ENCODE assay signal across 10 mouse cellular contexts in the genomic region with DNA sequence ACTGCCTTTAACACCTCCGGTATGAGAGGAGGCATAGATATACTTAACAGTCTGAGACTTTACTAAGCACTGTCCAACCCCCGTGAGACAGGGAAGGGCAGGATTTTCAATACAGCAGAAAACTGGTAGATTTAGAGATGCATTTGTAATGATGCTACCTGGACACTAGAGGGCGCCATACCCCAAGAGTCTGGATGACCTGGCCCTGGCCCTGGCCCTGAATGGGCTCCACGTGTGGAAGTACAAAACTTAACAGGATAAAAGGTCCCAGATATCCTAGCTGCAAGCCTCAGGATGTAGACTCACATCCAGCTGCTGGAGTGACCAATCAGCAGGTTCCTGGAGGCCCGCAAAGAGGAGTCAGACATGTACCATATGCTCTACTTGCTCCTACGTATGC.
DNase-seq lines count a peak whose midpoint lies in the region; ATAC-seq and TF ChIP-seq lines count a peak whose summit lies in the region.
"Had no signal": no experiment of that assay in that cellular context is flagged by ENCODE, and none has a peak within 500 bp of the region (broad histone marks: within the 10 kb centered on the region; RNA-seq: fewer than 3 reads in every experiment).

No protein-coding gene starts in this region.

- in situ Hi-C loops in CH12.LX (cut with MboI; ENCODE audit: low pct_ligation_motif_present, low pct_unique_long_range_greater_than_20kb, low sequenced_read_pairs) (loop anchor here (5.0 to 25.0 kb wide), 5 partner anchors 122 to 637 kb away; no protein-coding TSS in a partner anchor), Patski (cut with MboI; ENCODE audit: low pct_unique_long_range_greater_than_20kb) (loop anchor here (5.0 to 10.0 kb wide), 5 partner anchors 122 to 637 kb away; no protein-coding TSS in a partner anchor)

- TF ChIP-seq RAD21 in CH12.LX (IDR thresholded peaks at IDR 0.05; ENCODE audit: low read depth, low read length): peak; percentile 92

- DNase-seq in kidney, adult 18-20 months: peak; percentile 45
- peak; percentile 74 for DNase-seq in CH12.LX (ENCODE audit: extremely low read depth)
- DNase-seq in Patski (ENCODE audit: low read depth, low spot score): no peak
- peak; percentile 59 for DNase-seq in hindbrain, postnatal 0 days (ENCODE audit: low spot score)
- peak; percentile 72 for DNase-seq in splenic B cell, adult 2 months (ENCODE audit: low read depth, low spot score)
- DNase-seq in urinary bladder, postnatal 10 days (ENCODE audit: low spot score): no peak
- no peak for DNase-seq in frontal cortex, postnatal 36 days (ENCODE audit: low spot score in 2 of 2)

- dilution Hi-C loops in CH12.LX (cut with MboI; ENCODE audit: extremely low pct_ligation_motif_present, extremely low pct_unique_long_range_greater_than_20kb, low sequenced_read_pairs): no loop called here

- no peak overlapping the region for H3K9ac ChIP-seq in kidney, embryonic 16.5 days (replicated peaks; ENCODE audit: low read length)
- H3K9ac ChIP-seq in CH12.LX (ENCODE audit: insufficient read depth, low read depth): no peak overlapping the region
- no peak overlapping the region for H3K9ac ChIP-seq in hindbrain, postnatal 0 days (replicated peaks; ENCODE audit: low read length)
- H3K9ac ChIP-seq: embryonic facial prominence, embryonic 15.5 days; limb, embryonic 15.5 days had no signal

- peaks cover 37% of the 10 kb centered on the region for H3K4me1 ChIP-seq in kidney, embryonic 16.5 days (ENCODE audit: insufficient read depth, low read length)
- peaks cover 5 to 41% of the 10 kb centered on the region in 2 experiments for H3K4me1 ChIP-seq in CH12.LX (ENCODE audit: control insufficient read depth in 1 of 2, insufficient read depth in 2 of 2)
- peaks cover 11% of the 10 kb centered on the region; the same call in 1 of the 2 replicates for H3K4me1 ChIP-seq in hindbrain, postnatal 0 days (ENCODE audit: insufficient read depth, low read length)

- CTCF ChIA-PET in Patski (lab: Charles Lee): interaction anchor here (0.6 to 3.0 kb wide), 21 partner anchors 8 to 636 kb away, joined by 3 to 21 read pairs (median 3); a partner anchor contains a TSS

- H3K4me2 ChIP-seq in kidney, embryonic 16.5 days (replicated peaks; ENCODE audit: low read depth, low read length): no peak overlapping the region
- no peak overlapping the region for H3K4me2 ChIP-seq in CH12.LX (ENCODE audit: insufficient read depth, low read depth, poor library complexity, severe bottlenecking)
- H3K4me2 ChIP-seq in hindbrain, postnatal 0 days (ENCODE audit: low read depth, low read length): no peak overlapping the region
- H3K4me2 ChIP-seq: embryonic facial prominence, embryonic 15.5 days; limb, embryonic 15.5 days had no signal

- no peak for ATAC-seq in kidney, embryonic 16.5 days (ENCODE audit: low FRiP score, low TSS enrichment)
- no peak for ATAC-seq in Patski
- ATAC-seq in hindbrain, postnatal 0 days: no peak

- POLR2A ChIA-PET in Patski (lab: Charles Lee): no interaction called here

- WGBS in kidney, embryonic 16.5 days: 30% methylated on average over 6 of the region's 6 CpGs
- 37% methylated on average over 6 of the region's 6 CpGs for WGBS in hindbrain, postnatal 0 days

- no peak for TF ChIP-seq POLR2A in CH12.LX (IDR thresholded peaks at IDR 0.05; ENCODE audit: low read depth, low read length)

- no peaks in the 10 kb centered on the region for H3K36me3 ChIP-seq in kidney, embryonic 16.5 days (ENCODE audit: insufficient read depth, low read length)
- H3K36me3 ChIP-seq in CH12.LX (replicated peaks in 1 of 2; ENCODE audit: control insufficient read depth in 1 of 2, insufficient read depth in 1 of 2, low read length in 1 of 2): peaks cover 0 to 8% of the 10 kb centered on the region in 2 experiments
- H3K36me3 ChIP-seq in hindbrain, postnatal 0 days (ENCODE audit: insufficient read depth, low read length): no peaks in the 10 kb centered on the region
- no peaks in the 10 kb centered on the region for H3K36me3 ChIP-seq in splenic B cell, adult 2 months (ENCODE audit: control insufficient read depth, insufficient read depth, low read length, poor library complexity, severe bottlenecking)
- H3K36me3 ChIP-seq: embryonic facial prominence, embryonic 15.5 days; limb, embryonic 15.5 days had no signal

- no peak overlapping the region for H3K4me3 ChIP-seq in kidney, embryonic 16.5 days (ENCODE audit: low read length)
- no peak overlapping the region for H3K4me3 ChIP-seq in CH12.LX (replicated peaks in 1 of 3; ENCODE audit: low read depth in 2 of 3, low read length in 2 of 3, poor library complexity in 1 of 3)
- no peak overlapping the region for H3K4me3 ChIP-seq in hindbrain, postnatal 0 days (ENCODE audit: low read length)
- H3K4me3 ChIP-seq: embryonic facial prominence, embryonic 15.5 days; limb, embryonic 15.5 days had no signal

- TF ChIP-seq EP300 in CH12.LX (IDR thresholded peaks at IDR 0.05; ENCODE audit: low read length): no peak

- H3K9me3 ChIP-seq in kidney, embryonic 16.5 days (ENCODE audit: low read length): no peaks in the 10 kb centered on the region
- no peaks in the 10 kb centered on the region for H3K9me3 ChIP-seq in CH12.LX (replicated peaks; ENCODE audit: low read length)
- H3K9me3 ChIP-seq in hindbrain, postnatal 0 days (ENCODE audit: low read length): no peaks in the 10 kb centered on the region
- H3K9me3 ChIP-seq: embryonic facial prominence, embryonic 15.5 days; limb, embryonic 15.5 days had no signal

- H3K27me3 ChIP-seq in kidney, embryonic 16.5 days (ENCODE audit: insufficient read depth, low read length): no peaks in the 10 kb centered on the region
- H3K27me3 ChIP-seq in CH12.LX (replicated peaks) (no peaks in the 10 kb centered on the region), Patski (no peaks in the 10 kb centered on the region)
- no peaks in the 10 kb centered on the region for H3K27me3 ChIP-seq in hindbrain, postnatal 0 days (ENCODE audit: insufficient read depth, low read length)
- no peaks in the 10 kb centered on the region; the same call in 1 of the 2 replicates for H3K27me3 ChIP-seq in splenic B cell, adult 2 months (ENCODE audit: control insufficient read depth, insufficient read depth, low read length, poor library complexity, severe bottlenecking)
- H3K27me3 ChIP-seq: embryonic facial prominence, embryonic 15.5 days; limb, embryonic 15.5 days had no signal

- H3K27ac ChIP-seq in kidney, embryonic 16.5 days (ENCODE audit: low read length): no peak overlapping the region
- no peak overlapping the region for H3K27ac ChIP-seq in CH12.LX (ENCODE audit: insufficient read depth, low read depth)
- H3K27ac ChIP-seq in hindbrain, postnatal 0 days: no peak overlapping the region
- H3K27ac ChIP-seq: embryonic facial prominence, embryonic 15.5 days; limb, embryonic 15.5 days had no signal

- H3K79me2 ChIP-seq in CH12.LX (replicated peaks; ENCODE audit: control insufficient read depth, extremely low read depth, insufficient read depth, poor library complexity, severe bottlenecking): no peaks in the 10 kb centered on the region

- TF ChIP-seq CTCF in CH12.LX (conservative IDR thresholded peaks at IDR 0.05 in 1 of 2, IDR thresholded peaks at IDR 0.05 in 1 of 2; ENCODE audit: low read depth in 2 of 2, low read length in 2 of 2) (peak; percentile 93 to 97), Patski (IDR thresholded peaks at IDR 0.05) (peak; percentile 75)
- peak; percentile 76 for TF ChIP-seq CTCF in hindbrain, postnatal 0 days (IDR thresholded peaks at IDR 0.05; ENCODE audit: low read depth)

TF ChIP-seq in CH12.LX, 34 proteins besides CTCF, POLR2A, EP300 and RAD21:
- TF ChIP-seq CHD1 (IDR thresholded peaks at IDR 0.05; ENCODE audit: low read depth, low read length): no peak
- TF ChIP-seq NELFE (IDR thresholded peaks at IDR 0.05; ENCODE audit: low read depth, low read length): peak; percentile 31; the same call in 1 of the 2 replicates
- TF ChIP-seq GABPA (IDR thresholded peaks at IDR 0.05; ENCODE audit: insufficient replicate concordance, low read depth, low read length): no peak
- TF ChIP-seq MYC (IDR thresholded peaks at IDR 0.05; ENCODE audit: low read depth, low read length): 0 out of 2 replicates have a peak, but pooled peaks have one; percentile 45
- peak; percentile 63; the same call in 1 of the 2 replicates for TF ChIP-seq MAX (IDR thresholded peaks at IDR 0.05; ENCODE audit: low read length)
- peak; percentile 75 for TF ChIP-seq SMC3 (IDR thresholded peaks at IDR 0.05; ENCODE audit: low read depth, low read length)
- TF ChIP-seq ELF1 (IDR thresholded peaks at IDR 0.05; ENCODE audit: low read depth, low read length): 0 out of 2 replicates have a peak, but pooled peaks have one; percentile 19
- TF ChIP-seq IRF4 (IDR thresholded peaks at IDR 0.05; ENCODE audit: low read depth, low read length): peak; percentile 13; the same call in 1 of the 2 replicates

Comparison
In these comparisons a context has a peak if more than half of its experiments do, and no peak if none do; other contexts are left out.
1. DNase-seq: peak in kidney, adult 18-20 months (single experiment), CH12.LX (single experiment), hindbrain, postnatal 0 days (single experiment) and splenic B cell, adult 2 months (single experiment); none in Patski (single experiment), urinary bladder, postnatal 10 days (single experiment) and frontal cortex, postnatal 36 days (0 of 2).
2. Peak in every context shown above with its lines, with median percentiles within 50 percentile points of each other: CTCF ChIP-seq.